Mouse (Mus musculus) 3T3-L1 (cell line): Measurements from ENCODE around the gene Cox6b2.
A peak's percentile ranks its signal among the peaks of the same experiment; 100 is the strongest.

Experiments used
- DNase-seq: peaks from one replicate; pipeline ENCODE4 v3.0.0-alpha.2; 2015; ENCODE audit warnings: low read depth, low spot score

Gene Cox6b2

DNA sequence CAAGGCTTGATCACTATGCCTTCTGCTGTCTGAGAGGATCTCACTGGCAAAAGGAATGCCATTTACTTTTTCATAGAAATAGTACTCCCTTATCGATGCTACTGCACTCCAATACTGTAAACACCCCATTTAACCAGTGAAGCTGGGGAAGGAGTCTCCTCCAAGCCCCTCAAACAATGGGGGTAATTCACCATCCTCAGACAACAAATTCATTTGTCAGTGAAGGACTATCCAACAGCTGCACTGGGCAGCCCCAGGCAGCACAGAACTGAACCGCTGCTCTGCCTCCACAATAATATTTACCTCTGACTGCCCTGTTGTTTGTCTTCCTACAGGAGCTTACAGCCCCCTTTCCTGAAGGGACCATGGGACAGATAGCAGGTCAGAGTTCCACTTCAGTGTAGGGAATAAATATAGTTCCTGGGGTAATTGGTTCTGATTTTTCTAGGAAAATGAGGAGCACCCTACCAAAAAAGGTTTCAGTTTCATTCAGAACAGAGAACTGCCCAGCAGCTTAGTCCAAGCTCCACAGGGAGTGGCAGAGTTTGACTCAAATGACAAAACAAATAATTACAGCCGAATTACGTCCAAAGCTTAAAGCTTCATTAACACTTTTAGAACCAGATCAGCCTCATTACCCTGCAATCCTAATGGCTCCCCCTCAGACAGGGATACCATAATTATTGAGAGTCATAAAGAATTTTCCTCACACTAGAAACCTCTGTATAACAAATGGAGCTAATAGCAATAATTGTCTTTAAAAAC, 12.2 kb upstream of the Cox6b2 start:
- no peak for DNase-seq

DNA sequence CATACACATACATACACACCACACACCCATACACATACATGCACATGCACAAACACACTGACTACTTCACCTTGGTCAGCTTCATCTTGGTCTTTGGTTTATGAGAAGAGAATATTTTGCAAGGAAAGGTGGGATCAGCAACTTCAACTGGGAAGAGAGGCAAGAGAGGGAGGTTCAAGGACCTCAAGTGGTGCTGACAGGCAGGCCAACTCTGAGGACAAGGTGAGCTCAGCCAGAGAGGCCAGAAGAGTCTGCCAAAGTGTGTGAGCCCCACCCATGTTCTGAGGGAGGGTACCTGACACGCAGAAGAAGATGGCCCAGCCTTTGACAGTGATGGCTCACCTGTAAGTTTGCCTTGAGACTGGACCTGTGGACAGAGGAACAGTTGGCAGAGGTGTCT, 6.8 kb upstream of the Cox6b2 start:
- no peak for DNase-seq

DNA sequence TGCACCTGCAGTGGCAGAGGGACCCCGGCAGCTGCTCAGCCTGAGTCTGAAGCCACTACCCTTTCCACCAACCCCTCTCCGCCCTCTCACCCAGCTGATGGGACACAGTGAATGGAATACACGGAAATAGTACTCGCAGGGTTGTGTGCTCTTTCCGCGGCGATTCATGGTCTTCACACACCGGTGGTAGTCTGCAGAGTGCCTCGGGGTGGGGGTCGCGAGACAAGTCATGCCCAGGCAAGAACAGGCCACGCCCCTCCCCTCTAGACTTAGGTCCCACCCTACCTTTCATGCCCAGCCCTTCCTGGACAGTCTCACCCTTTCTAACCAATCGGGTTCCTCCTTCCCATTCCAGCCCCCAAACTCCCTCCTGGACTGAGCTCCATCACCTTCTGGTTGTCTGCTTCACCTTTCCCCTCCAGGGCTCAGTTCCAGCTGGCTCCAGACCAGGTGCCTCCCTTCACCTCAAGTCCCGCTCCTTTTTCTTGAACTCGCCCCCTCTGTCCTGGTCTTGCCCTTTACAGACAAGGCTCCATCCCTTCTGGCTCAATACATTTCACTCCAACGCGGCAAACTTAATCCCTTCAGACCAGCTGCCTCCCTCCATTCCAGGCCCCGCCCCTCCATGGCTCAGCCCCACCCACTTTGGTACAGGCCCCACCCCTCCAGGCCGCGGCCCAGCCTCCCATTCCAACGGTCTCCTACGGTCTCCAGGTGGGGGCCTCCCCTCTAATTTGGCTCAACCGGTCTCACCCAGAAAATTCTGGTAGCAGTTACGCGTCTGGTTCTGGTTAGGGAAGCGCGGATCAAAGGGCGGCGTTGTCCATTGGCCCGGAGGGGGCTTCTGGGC, 698 bp downstream of the Cox6b2 start:
- no peak for DNase-seq

DNA sequence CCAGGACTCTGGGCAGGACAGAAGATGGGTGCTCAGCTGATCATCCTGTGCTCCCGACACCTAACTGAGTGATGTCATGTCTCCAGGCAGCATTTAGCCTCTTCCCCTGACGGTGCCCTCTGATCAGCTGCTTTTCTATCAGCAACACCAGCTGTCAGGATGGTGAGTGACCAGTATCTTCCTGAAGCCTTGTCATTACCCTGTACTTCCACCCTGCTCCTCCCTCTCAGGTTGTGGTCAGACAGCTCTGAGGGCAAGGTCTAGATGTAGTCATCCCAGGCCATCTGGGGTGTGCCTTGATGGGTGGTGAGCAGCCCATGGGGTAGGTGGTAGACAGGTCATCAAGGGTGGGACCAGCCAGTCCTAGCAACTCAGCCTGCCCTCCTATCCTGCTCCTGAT, 3.7 kb downstream of the Cox6b2 start:
- no peak for DNase-seq

DNA sequence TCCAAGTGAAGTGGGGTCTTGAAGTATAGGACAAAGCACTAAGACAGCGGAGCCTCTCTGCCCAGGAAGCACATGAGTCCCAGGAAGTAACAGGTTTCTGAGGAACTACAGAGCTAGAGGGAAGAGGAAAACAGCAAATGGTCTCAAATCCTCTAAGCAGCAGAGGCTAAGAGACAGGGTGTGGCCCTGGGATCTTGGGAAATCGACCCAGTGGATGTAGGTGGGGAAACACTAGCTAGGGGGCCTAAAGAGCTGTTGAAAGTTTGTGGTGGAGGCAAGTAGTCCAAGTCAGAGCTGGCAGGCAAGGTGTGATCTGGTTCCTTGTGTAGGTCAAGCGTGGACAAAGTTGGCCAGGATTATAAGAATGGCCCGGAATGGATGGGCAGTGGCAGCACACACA, 4.6 kb downstream of the Cox6b2 start:
- DNase-seq = no peak

DNA sequence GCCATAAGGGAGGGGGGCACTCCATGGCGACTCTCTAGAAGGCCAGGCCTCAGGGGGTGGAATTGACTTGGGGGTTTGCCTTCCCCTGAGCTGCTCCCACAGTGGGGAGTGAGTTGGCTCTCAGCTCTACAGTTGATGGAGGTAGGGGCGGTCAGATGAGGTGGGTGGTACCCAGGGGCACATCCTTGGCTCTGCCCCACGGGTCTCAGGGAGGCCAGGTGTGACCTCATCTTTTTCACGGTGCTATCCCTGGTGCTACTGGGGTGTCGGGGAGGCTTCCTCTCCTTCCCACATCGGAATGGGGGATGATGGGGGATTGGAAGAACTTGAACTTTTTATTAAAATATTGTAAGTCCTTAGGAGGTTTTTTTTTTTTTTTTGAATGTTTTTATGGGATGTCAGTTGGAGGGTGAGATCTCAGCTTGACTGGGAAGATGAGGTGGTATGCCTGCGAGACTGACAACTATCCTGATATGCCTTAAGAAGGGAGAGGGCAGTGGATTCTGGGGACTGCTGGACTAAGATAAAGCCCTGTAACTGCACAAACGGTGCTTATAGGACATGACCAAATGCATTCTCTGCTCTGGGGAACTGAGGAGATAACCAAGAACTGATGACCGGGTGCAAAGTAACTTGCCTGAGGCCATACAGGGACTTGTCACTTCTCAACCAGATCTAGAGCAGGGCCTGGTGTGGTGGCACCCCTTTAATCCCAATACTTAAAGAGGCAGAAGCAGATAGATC, 5.6 kb downstream of the Cox6b2 start:
- DNase-seq = no peak

DNA sequence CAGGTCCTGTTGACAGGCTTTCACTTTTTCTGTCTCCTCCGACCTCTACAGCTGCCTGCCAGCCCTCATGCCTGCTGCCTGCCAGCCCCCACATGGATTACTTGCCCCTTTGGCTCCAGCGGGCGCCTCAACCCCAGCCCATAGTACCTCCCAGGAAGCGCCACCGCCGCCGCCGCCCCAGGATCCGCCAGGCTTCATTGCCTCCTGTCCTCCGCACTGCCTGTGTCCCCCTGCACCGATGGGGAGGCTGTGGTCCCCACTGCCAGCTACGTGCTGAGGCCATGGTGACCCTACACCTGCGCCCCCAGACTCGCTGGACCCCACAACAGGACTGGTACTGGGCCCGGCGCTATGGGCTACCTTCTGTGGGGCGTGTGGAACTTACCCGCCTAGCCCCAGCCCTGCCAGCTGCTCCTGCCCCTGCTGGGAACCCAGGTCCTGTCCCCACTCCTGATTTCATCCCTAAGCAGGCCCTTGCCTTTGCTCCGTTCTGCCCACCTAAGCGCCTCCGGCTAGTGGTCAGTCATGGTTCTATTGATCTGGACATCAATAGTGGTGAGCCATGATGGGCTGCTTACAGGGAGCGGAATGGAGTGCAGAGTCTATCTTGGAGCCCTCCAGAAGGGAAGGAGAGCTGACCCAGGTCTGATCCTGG, 6.4 kb downstream of the Cox6b2 start:
- no peak for DNase-seq

DNA sequence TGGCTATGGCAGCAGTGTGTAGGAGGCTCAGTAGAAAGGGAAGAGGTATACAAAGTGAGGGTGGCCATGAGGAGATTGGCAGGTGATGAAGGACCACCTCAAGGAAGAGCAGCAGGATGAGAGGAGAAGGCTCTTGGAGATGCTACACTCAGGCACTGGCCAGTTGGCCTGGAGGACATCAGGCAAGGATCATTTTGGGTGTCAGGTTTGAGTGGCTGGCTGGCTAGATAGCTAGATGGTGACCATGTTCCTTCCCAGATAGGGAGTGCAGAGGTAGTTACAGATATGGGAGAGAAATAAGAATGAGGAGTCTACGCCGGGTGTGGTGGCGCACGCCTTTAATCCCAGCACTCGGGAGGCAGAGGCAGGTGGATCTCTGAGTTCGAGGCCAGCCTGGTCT, 8.0 kb downstream of the Cox6b2 start:
- DNase-seq = no peak

DNA sequence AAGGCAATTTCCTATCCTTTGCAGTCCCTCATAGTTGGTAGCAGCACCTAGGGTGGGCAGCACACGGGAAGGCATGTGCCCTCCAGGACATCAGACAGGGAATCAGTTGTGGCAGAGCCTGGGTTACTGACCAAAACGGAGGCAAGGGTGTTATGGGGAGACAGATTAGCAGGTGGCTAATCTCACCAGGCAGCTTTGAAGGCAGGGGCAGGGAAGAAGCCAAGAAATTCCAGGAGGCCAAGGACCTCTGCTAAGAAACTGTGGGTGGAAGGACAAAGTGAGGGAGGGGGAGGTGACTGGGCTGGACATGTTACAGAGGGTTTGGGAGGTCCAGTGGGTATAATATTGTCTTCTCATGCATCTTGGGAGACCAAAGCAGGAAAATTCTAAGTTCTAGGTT, 9.5 kb downstream of the Cox6b2 start:
- DNase-seq = no peak

DNA sequence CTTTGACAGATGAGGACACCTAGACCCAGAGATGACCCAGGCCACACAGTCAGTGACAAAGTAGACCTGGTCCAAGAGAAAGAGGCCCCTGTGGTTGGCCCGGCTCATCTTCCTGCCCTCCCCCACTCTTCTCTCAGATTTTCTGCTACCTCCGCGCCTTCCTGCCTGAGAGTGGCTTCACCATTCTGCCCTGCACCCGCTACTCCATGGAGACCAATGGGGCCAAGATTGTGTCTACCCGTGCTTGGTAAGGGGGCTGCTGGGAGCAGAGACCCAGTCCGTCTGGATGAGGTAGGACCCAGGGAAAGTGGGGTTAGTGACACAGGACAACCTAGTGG, 10.4 kb downstream of the Cox6b2 start:
- no peak for DNase-seq

DNA sequence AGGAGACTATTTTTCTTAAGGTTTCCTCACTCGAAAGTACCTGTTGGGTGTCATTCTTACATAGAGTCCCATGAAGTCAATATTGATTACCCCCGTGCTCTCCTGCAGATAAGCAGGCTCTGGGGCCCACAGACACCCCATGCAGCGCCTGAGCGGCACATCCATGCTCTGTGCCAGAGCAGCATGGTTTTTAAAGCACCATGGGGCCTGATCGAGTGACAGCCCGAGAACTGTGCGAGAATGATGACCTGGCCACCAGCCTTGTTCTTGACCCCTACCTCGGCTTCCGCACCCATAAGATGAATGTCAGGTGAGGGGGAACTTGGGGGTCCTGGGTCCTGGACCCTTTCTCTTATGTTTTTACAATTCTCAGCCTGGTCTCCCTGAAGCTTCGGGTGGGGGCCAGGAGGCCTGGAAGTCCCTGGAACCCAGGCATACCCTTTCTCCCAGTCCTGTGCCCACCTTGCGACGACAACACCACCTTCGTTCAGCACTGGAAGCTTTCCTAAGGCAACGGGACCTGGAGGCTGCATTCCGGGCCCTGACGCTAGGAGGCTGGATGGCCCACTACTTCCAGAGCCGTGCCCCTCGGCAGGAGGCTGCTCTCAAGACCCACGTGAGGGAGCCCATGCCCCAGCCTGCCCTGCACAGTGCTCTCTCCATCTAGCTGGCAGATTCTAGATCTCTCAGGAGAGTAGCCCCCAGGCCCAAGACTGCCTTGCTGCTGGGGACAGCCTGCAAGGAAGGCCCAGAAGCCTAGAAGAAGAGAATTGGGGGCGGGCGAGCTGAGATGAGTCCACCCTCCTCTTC, 11.0 kb downstream of the Cox6b2 start:
- DNase-seq = no peak

DNA sequence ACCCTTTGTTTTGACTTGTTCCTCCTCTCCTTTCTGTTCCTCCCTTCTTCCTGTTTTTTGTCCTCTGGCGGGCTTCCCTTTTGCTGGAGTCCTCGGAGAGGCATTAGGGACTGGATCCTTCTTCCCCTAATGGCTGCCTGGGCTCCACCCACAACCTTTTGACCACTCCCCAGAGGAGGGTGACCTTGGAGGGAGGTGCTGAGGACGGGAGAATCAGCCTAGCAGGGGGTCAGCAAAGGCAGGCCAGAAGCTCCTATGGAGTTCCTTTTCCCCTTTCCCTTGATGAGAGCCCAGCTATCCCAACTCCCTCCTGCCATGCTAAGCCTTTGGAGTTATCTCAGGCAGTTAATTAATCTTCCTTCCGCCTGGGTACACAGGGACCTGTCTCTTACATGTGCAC, 11.7 kb downstream of the Cox6b2 start:
- DNase-seq = peak; percentile 56

DNA sequence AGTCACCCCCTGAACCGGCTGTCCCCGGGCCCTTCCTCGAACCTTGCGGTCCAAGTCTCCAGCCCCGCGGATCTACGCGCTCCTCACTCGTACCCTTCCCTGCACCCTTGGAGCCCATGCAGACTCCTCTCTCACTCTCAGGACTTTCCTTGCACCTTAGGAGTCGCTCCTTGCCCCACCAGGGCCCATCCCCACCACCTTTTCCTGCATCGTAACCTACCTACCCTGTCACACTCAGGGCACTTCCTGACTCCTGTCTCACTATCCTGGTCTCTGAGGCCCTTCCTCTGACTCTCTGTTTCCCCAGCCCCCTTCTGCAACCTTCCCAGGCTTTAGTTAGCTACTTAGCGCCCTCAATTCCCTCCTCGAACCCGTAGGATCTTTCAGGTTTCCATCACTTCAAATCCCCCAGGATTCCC, 12.6 kb downstream of the Cox6b2 start:
- DNase-seq = peak; percentile 36

DNA sequence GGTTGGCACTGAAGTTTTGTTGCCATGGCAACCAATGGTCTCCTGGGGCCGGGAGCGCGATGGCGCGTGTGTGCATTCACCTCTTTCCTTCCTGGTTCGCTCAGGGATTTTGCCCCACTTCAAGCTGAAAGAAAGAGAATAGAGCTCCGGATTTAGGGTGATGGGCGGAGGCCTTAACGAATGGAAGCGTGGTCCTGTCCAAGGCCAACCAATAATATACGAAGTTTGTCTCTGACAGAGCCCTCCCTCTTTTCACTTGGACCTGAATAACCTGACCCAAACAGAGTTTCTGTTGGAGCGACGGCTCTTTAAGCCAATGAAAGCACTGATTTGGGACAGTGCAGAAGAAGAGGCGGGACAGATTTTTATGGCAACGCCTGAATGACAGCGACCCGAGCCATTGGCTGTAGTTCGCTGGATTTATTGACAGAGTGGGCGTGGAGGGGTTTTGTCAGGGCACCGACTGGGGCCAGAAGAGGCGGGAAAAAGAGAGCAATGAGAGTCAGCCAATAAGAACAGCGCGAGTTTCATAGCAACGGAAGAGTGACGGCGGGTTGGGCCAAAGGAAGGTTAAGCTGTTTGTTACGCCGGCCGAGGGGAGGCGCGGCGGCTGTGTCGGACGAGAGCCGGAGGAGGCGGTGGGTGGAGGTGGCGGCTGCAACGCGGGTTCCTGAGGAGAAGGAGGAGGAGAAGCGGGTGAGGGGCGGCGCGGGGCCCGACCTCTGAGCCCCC, 13.2 kb downstream of the Cox6b2 start, which contains the start of gene Kmt5c:
Gene Kmt5c (plus strand): TSS at position 572 of the 732 bp plus-strand sequence.
- peak; percentile 100 for DNase-seq

DNA sequence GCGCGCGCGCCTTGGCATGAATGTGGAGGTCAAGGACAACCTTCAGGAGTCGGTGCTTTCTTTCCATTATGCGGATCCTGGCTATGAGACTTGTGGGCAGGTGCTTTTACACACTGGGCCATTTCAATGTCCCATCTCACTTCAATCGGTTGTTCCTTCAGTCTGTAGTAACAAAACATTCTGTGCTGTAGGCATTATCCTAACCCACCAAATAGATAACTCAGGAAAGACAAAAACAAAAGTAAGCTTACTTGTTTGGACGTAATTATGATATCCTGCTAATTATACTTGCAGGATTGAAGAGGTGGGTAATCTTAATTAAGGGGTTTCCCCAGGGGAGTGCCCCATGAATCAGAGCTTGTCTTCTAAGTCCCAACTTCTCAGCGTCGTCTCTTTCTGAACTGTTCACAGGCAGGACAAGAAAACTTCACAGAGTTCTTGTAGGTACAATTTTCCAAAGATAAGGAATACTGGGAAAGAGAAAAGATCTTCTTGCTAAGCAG, 13.8 kb downstream of the Cox6b2 start:
- no peak for DNase-seq

DNA sequence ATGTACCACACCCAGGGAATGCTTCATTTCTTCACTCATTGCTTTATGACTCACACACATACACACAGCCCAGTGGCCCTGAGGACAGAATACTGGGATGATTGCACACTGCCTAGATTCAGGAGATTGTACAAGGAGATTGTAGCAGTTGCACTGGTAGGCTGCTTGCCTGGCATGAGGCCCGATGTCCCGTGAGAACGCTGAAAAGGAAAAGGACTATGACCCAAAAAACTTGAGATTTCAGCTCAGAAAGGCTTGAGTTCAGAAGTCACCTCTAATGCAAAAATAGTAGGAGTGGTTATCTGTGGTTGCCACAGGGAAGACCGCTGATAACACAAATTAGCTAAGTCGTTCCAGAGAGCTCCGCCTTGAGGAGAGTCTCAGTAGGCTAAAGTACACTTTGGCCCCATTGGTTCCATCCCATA, 19.9 kb downstream of the Cox6b2 start:
- peak; percentile 63 for DNase-seq

DNA sequence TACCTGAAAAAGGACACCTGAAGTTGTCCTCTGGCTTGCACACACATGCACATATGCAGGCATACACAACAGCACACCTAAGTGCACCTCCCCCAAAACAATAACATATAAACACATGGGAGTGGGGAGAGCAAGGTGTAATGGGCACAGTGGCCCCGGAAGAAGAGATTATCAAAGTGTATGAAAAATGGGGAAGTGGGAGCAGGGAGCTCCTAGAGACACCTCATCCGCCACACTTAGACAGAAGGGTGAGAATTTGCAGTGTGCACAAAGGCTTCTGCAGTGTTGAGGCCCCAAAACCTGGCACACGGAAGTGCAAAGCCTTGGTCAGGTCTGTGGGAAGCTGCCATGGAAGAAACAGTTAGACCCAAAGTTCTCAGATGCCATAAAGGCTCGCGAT, 21.8 kb downstream of the Cox6b2 start:
- no peak for DNase-seq

DNA sequence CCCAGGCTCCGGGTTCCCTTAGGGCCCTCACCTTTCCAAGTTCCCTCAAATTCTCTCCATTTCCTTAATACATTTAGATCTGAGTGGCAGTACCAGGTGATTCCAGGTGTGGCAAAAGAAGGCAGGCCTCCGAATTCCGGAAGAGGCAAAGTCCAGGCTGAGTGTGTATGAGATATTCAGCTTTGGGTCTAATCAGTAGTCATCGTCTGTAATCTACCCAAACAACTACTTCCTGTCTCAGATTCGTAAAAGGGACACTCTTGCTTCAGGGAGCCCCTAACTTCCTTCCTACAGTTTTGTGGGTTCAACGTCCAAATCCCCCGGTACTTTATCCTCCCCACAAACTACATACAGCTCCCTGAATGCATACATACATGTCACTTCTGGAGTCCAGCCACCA, 27.7 kb downstream of the Cox6b2 start, which contains the start of gene Tmem150b:
Gene Tmem150b (minus strand): TSS at position 81 of the 400 bp plus-strand sequence.
- DNase-seq = no peak

DNA sequence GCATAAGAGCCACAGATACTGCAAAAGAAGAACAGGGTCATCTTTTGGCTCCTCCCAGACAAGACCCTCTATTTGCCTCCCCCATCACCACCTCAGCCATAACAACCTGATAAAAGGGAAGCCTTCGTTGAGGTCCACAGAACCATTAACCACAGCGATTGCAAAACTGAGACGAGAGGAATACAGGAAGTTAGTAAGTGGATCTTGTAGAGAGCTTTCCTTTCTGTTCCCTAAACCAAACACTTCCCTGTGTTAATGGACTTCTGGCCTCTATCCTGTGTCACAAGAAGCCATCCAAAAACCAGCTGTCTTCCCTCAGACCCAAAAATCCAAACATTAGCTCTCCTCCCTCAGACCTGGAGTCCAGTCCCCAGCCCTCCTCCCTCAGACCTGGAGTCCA, 28.5 kb downstream of the Cox6b2 start:
- no peak for DNase-seq

DNA sequence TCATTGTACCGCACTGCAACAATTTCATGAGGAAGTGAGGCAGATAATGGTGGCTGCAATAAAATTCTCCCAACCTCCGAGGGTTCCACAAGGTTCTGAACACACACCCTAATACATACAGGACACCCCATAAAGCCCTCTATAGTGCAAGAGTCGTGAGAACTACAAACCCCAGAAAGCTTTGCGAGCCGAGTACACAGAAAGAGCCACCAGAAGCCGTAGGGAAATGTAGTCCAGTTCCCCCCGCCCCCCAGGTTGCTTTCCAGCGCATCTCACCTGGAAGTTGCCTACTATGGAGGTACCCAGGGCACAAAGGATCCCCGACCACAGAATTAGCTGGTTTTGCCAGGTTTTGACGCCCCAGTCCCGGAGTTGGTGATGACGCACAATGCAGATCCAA, 29.4 kb downstream of the Cox6b2 start:
- DNase-seq = no peak
